Mouse (Mus musculus) myocyte (in vitro differentiated cells): ENCODE data around the gene Pth1r.
"Not testable (repeated sequence)": the region's sequence is repeated elsewhere in the genome, so short reads cannot be mapped to it uniquely, and the experiment has no call there.

Experiments used
- CEBPB ChIP-seq: IDR thresholded peaks from 2 replicates; pipeline ENCODE4 v1.6.1; 2011; ENCODE audit warnings: mild to moderate bottlenecking, moderate library complexity; ENCODE audit not compliant: poor library complexity, insufficient read depth, severe bottlenecking
- E2F4 ChIP-seq: IDR thresholded peaks from one replicate; pipeline ENCODE4 v1.6.1; 2011; ENCODE audit warnings: mild to moderate bottlenecking, control low read depth, moderate library complexity; ENCODE audit not compliant: insufficient read depth
- MAX ChIP-seq: IDR thresholded peaks from one replicate; pipeline ENCODE4 v1.6.1; 2011; ENCODE audit warnings: low read depth, mild to moderate bottlenecking, control low read depth
- MYOD1 ChIP-seq, 3 experiments: IDR thresholded peaks; one replicate each; pipeline ENCODE4 v1.6.1; 2011; ENCODE audit warnings: control low read depth in 2 of 3, low read depth in 2 of 3, mild to moderate bottlenecking in 2 of 3, moderate library complexity in 1 of 3; ENCODE audit not compliant: insufficient read length in 2 of 3, control insufficient read depth in 1 of 3
- MYOG ChIP-seq, 3 experiments: IDR thresholded peaks; one replicate each; pipeline ENCODE4 v1.6.1; 2011; ENCODE audit warnings: control low read depth in 2 of 3, low read depth in 2 of 3, mild to moderate bottlenecking in 2 of 3; ENCODE audit not compliant: insufficient read length in 2 of 3, control insufficient read depth in 1 of 3, insufficient read depth in 1 of 3
- POLR2A ChIP-seq: IDR thresholded peaks from one replicate; pipeline ENCODE4 v1.6.1; 2011; ENCODE audit warnings: low read depth, mild to moderate bottlenecking, control low read depth, moderate library complexity; ENCODE audit not compliant: insufficient read length
- POLR2AphosphoS2 ChIP-seq: IDR thresholded peaks from one replicate; pipeline ENCODE4 v1.6.1; 2011; ENCODE audit warnings: low read depth, control low read depth; ENCODE audit not compliant: insufficient read length
- REST ChIP-seq: IDR thresholded peaks from one replicate; pipeline ENCODE4 v1.6.1; 2011; ENCODE audit warnings: mild to moderate bottlenecking, control low read depth, moderate library complexity; ENCODE audit not compliant: insufficient read depth, insufficient read length
- SRF ChIP-seq: IDR thresholded peaks from one replicate; pipeline ENCODE4 v1.6.1; 2011; ENCODE audit warnings: low read depth; ENCODE audit not compliant: control insufficient read depth, insufficient read length
- TCF12 ChIP-seq: IDR thresholded peaks from one replicate; pipeline ENCODE4 v1.6.1; 2011; ENCODE audit warnings: mild to moderate bottlenecking, control low read depth; ENCODE audit not compliant: poor library complexity, insufficient read depth, severe bottlenecking
- USF1 ChIP-seq: IDR thresholded peaks from one replicate; pipeline ENCODE4 v1.6.1; 2011; ENCODE audit warnings: low read depth, mild to moderate bottlenecking, control low read depth, moderate library complexity

DNA sequence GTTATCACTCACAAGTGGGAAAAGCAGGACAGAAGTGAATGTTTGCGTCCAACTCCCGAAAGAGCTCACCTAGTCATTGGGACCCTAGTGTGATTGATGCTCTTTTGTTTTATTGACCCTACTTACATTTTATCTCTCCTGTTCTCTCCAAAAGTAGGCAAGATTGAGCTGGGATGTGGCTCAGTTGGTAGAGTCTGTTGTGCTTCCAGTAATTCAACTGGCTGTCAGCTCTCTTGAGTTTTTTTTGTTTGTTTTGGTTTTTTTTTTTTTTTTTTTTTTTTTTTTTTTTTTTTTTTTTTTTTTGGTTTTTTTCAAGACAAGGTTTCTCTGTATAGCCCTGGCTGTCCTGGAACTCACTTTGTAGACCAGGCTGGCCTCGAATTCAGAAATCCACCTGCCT, 64.2 kb downstream of the Pth1r start:
- not testable (repeated sequence) for TF ChIP-seq MAX; USF1; MYOG (IDR thresholded peaks at IDR 0.05; ENCODE audit: control insufficient read depth in 1 of 3, insufficient read depth in 1 of 3, insufficient read length in 2 of 3, low read depth in 2 of 3); CEBPB; POLR2A; POLR2AphosphoS2; TCF12; E2F4; MYOD1 (IDR thresholded peaks at IDR 0.05; ENCODE audit: control insufficient read depth in 1 of 3, insufficient read length in 2 of 3, low read depth in 2 of 3); SRF; REST
